ENCODE assay signal across 11 mouse cellular contexts in the genomic region with DNA sequence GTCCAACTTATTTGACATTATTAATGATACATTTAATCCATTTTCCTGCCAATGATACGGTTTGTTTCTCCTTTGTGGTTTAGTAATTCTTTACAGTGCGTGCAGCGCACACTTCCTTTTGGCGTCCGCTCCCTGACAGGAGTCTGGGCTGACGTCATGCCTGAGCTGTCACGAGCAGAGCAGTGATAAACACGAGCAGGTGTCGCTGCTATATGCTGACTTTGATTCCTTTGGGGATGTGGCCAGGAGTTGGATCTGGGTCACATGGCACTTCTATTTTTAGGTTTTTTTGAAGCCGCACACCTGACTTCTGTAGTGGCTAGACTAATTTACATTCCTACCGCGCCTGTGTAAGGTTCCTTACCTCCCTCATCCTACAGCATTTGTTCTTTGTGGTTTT. TPM values are rescaled to one million over a fixed set of nuclear protein-coding genes. Genes with fewer than 3 reads are reported as not detected.
DNase-seq lines count a peak whose midpoint lies in the region; ATAC-seq and TF ChIP-seq lines count a peak whose summit lies in the region.
"Had no signal": no experiment of that assay in that cellular context is flagged by ENCODE, and none has a peak within 500 bp of the region (broad histone marks: within the 10 kb centered on the region; RNA-seq: fewer than 3 reads in every experiment).

No protein-coding gene starts in this region.

- DNase-seq in layer of hippocampus, adult 2 months (ENCODE audit: low spot score in 2 of 2) = no peak
- no peak for DNase-seq in layer of hippocampus, postnatal 36 days
- no peak for DNase-seq in CH12.LX (ENCODE audit: extremely low read depth)
- peak; percentile 17 for DNase-seq in kidney, postnatal 10 days
- no peak for DNase-seq in spleen, postnatal 36 days (ENCODE audit: low spot score in 2 of 2)
- DNase-seq: gastrocnemius, postnatal 14 days had no signal

- no peaks in the 10 kb centered on the region; the same call in 1 of the 2 replicates for H3K9me3 ChIP-seq in forebrain, embryonic 13.5 days (replicated peaks)
- no peaks in the 10 kb centered on the region for H3K9me3 ChIP-seq in forebrain, embryonic 12.5 days
- peaks cover 2% of the 10 kb centered on the region for H3K9me3 ChIP-seq in CH12.LX (replicated peaks; ENCODE audit: low read length)
- H3K9me3 ChIP-seq in liver, embryonic 12.5 days (replicated peaks) = no peaks in the 10 kb centered on the region
- H3K9me3 ChIP-seq: liver, embryonic 15.5 days had no signal

- H3K4me2 ChIP-seq in forebrain, embryonic 13.5 days = no peak overlapping the region
- H3K4me2 ChIP-seq in forebrain, embryonic 12.5 days = no peak overlapping the region
- no peak overlapping the region for H3K4me2 ChIP-seq in CH12.LX (ENCODE audit: insufficient read depth, low read depth, poor library complexity, severe bottlenecking)
- H3K4me2 ChIP-seq in liver, embryonic 12.5 days = no peak overlapping the region
- H3K4me2 ChIP-seq: liver, embryonic 15.5 days had no signal

- TF ChIP-seq EP300 in CH12.LX (IDR thresholded peaks at IDR 0.05; ENCODE audit: low read length) = no peak

- no peak overlapping the region for H3K9ac ChIP-seq in forebrain, embryonic 13.5 days
- no peak overlapping the region for H3K9ac ChIP-seq in forebrain, embryonic 12.5 days
- H3K9ac ChIP-seq in CH12.LX (ENCODE audit: insufficient read depth, low read depth) = no peak overlapping the region
- H3K9ac ChIP-seq in liver, embryonic 12.5 days = no peak overlapping the region
- H3K9ac ChIP-seq: liver, embryonic 15.5 days had no signal

- peak; percentile 79; the same call in 1 of the 2 replicates for ATAC-seq in forebrain, embryonic 13.5 days
- no peak for ATAC-seq in forebrain, embryonic 12.5 days (ENCODE audit: low FRiP score)
- no peak for ATAC-seq in liver, embryonic 12.5 days
- ATAC-seq: activated CD4-positive, CD25-positive, alpha-beta regulatory T cell, adult 4 months had no signal

- WGBS in forebrain, embryonic 13.5 days = 78% methylated on average over 12 of the region's 12 CpGs
- WGBS in forebrain, embryonic 12.5 days = 90% methylated on average over 12 of the region's 12 CpGs
- 68% methylated on average over 12 of the region's 12 CpGs for WGBS in liver, embryonic 12.5 days (ENCODE audit: insufficient replicate concordance)

- H3K27ac ChIP-seq in forebrain, embryonic 13.5 days = no peak overlapping the region
- H3K27ac ChIP-seq in forebrain, embryonic 12.5 days = no peak overlapping the region
- H3K27ac ChIP-seq in layer of hippocampus, adult 2 months = peak overlapping the region; percentile 33; the same call in 1 of the 2 replicates
- no peak overlapping the region for H3K27ac ChIP-seq in CH12.LX (ENCODE audit: insufficient read depth, low read depth)
- H3K27ac ChIP-seq in liver, embryonic 12.5 days = no peak overlapping the region
- H3K27ac ChIP-seq: liver, embryonic 15.5 days had no signal

- TF ChIP-seq POLR2A in CH12.LX (IDR thresholded peaks at IDR 0.05; ENCODE audit: low read depth, low read length) = no peak

- no peaks in the 10 kb centered on the region for H3K79me2 ChIP-seq in CH12.LX (replicated peaks; ENCODE audit: control insufficient read depth, extremely low read depth, insufficient read depth, poor library complexity, severe bottlenecking)

- H3K27me3 ChIP-seq in forebrain, embryonic 13.5 days = no peaks in the 10 kb centered on the region
- H3K27me3 ChIP-seq in forebrain, embryonic 12.5 days = 0 out of 2 replicates have a peak, but pooled peaks cover 3% of the 10 kb centered on the region
- H3K27me3 ChIP-seq in CH12.LX (replicated peaks) = peaks cover 59% of the 10 kb centered on the region
- H3K27me3 ChIP-seq in liver, embryonic 12.5 days (replicated peaks) = no peaks in the 10 kb centered on the region
- H3K27me3 ChIP-seq: liver, embryonic 15.5 days had no signal

- H3K36me3 ChIP-seq in forebrain, embryonic 13.5 days (ENCODE audit: poor library complexity, severe bottlenecking) = no peaks in the 10 kb centered on the region
- no peaks in the 10 kb centered on the region for H3K36me3 ChIP-seq in forebrain, embryonic 12.5 days (replicated peaks)
- no peaks in the 10 kb centered on the region for H3K36me3 ChIP-seq in CH12.LX (replicated peaks in 1 of 2; ENCODE audit: control insufficient read depth in 1 of 2, insufficient read depth in 1 of 2, low read length in 1 of 2)
- no peaks in the 10 kb centered on the region for H3K36me3 ChIP-seq in liver, embryonic 12.5 days
- H3K36me3 ChIP-seq: liver, embryonic 15.5 days had no signal

- dilution Hi-C loops in CH12.LX (cut with MboI; ENCODE audit: extremely low pct_ligation_motif_present, extremely low pct_unique_long_range_greater_than_20kb, low sequenced_read_pairs) = no loop called here

- no peak overlapping the region for H3K4me3 ChIP-seq in forebrain, embryonic 13.5 days
- H3K4me3 ChIP-seq in forebrain, embryonic 12.5 days (replicated peaks) = no peak overlapping the region
- no peak overlapping the region for H3K4me3 ChIP-seq in layer of hippocampus, adult 2 months
- no peak overlapping the region for H3K4me3 ChIP-seq in CH12.LX (replicated peaks in 1 of 3; ENCODE audit: low read depth in 2 of 3, low read length in 2 of 3, poor library complexity in 1 of 3)
- no peak overlapping the region for H3K4me3 ChIP-seq in liver, embryonic 12.5 days
- H3K4me3 ChIP-seq: liver, embryonic 15.5 days had no signal

- no peak for TF ChIP-seq CTCF in layer of hippocampus, adult 2 months (conservative IDR thresholded peaks at IDR 0.05)
- TF ChIP-seq CTCF in CH12.LX (conservative IDR thresholded peaks at IDR 0.05 in 1 of 2, IDR thresholded peaks at IDR 0.05 in 1 of 2; ENCODE audit: low read depth in 2 of 2, low read length in 2 of 2) = no peak

- H3K4me1 ChIP-seq in forebrain, embryonic 13.5 days = peaks cover 23% of the 10 kb centered on the region
- H3K4me1 ChIP-seq in forebrain, embryonic 12.5 days = peaks cover 15% of the 10 kb centered on the region
- H3K4me1 ChIP-seq in CH12.LX (ENCODE audit: control insufficient read depth in 1 of 2, insufficient read depth in 2 of 2) = no peaks in the 10 kb centered on the region
- H3K4me1 ChIP-seq in liver, embryonic 12.5 days = no peaks in the 10 kb centered on the region
- H3K4me1 ChIP-seq: liver, embryonic 15.5 days had no signal

- in situ Hi-C loops in CH12.LX (cut with MboI; ENCODE audit: low pct_ligation_motif_present, low pct_unique_long_range_greater_than_20kb, low sequenced_read_pairs) = no loop called here

- no peak for TF ChIP-seq RAD21 in CH12.LX (IDR thresholded peaks at IDR 0.05; ENCODE audit: low read depth, low read length)

TF ChIP-seq in CH12.LX, 34 proteins besides CTCF, POLR2A, EP300 and RAD21:
- TF ChIP-seq BHLHE40 (IDR thresholded peaks at IDR 0.05; ENCODE audit: low read depth, low read length) (peak; percentile 24; the same call in 1 of the 2 replicates), TCF12 (IDR thresholded peaks at IDR 0.05; ENCODE audit: low read depth, low read length) (no peak)

RNA-seq across cellular contexts. Expression of a gene that starts 17.2 kb away (rescaled TPM):
- 7.7 and 9.8 TPM in 2 replicates for polyA plus RNA-seq in forebrain, embryonic 13.5 days (2015; fragmentation: Nextera tagmentation; extraction: Ambion mirVana)
- polyA plus RNA-seq in forebrain, embryonic 12.5 days (2016; fragmentation: Nextera tagmentation; extraction: Ambion mirVana) = 4.3 and 6.5 TPM in 2 replicates
- 1 to 10 TPM; 5.4 to 7.5 TPM for total RNA-seq in layer of hippocampus, adult 2 months (2021)
- 1 to 10 TPM; 6.4 to 7.7 TPM for total RNA-seq in layer of hippocampus, postnatal 36 days (2021)
- not detected in 2 replicates for total RNA-seq in CH12.LX (2012; rRNA removed)
- not detected in 2 replicates for total RNA-seq in CH12.LX (2014; rRNA removed)
- polyA plus RNA-seq in CH12.LX (2012; ENCODE audit: insufficient read length, low read depth) = not detected in 2 replicates
- 0.17 and 0.25 TPM in 2 replicates for polyA plus RNA-seq in liver, embryonic 12.5 days (2016; fragmentation: Nextera tagmentation; extraction: Ambion mirVana)
- polyA plus RNA-seq: activated CD4-positive, CD25-positive, alpha-beta regulatory T cell, adult 4 months had no signal

RNA-seq across cellular contexts. Expression of a gene that starts 35.6 kb away (rescaled TPM):
- not detected in 2 replicates for polyA plus RNA-seq in forebrain, embryonic 13.5 days (2015; fragmentation: Nextera tagmentation; extraction: Ambion mirVana)
- 0.62 and 0.66 TPM in 2 replicates for polyA plus RNA-seq in forebrain, embryonic 12.5 days (2016; fragmentation: Nextera tagmentation; extraction: Ambion mirVana)
- total RNA-seq in layer of hippocampus, adult 2 months (2021) = 1 to 10 TPM; 1.0 to 1.2 TPM
- total RNA-seq in layer of hippocampus, postnatal 36 days (2021) = under 1 TPM; 0.37 to 0.81 TPM
- total RNA-seq in CH12.LX (2012; rRNA removed) = not detected in 2 replicates
- total RNA-seq in CH12.LX (2014; rRNA removed) = not detected in 2 replicates
- polyA plus RNA-seq in CH12.LX (2012; ENCODE audit: insufficient read length, low read depth) = not detected in 2 replicates
- not detected in 2 replicates for polyA plus RNA-seq in liver, embryonic 12.5 days (2016; fragmentation: Nextera tagmentation; extraction: Ambion mirVana)
- polyA plus RNA-seq: activated CD4-positive, CD25-positive, alpha-beta regulatory T cell, adult 4 months had no signal
